Mouse (Mus musculus): ENCODE data around the gene Dqx1.

The Dqx1 gene

GRCm38 (mm10) chr6:83103130-83103650 is 45.5 kb downstream of the Dqx1 start:
- intact Hi-C loops (cut with DNase I) = no loop called here

GRCm38 (mm10) chr6:83104158-83104557 is 46.5 kb downstream of the Dqx1 start:
- intact Hi-C loops (cut with DNase I) = no loop called here

GRCm38 (mm10) chr6:83107566-83108400 is 50.1 kb downstream of the Dqx1 start:
- intact Hi-C loops (cut with DNase I) = no loop called here

- intact Hi-C loops (cut with DNase I) = no loop called here
Observed at GRCm38 (mm10) chr6:83108762-83109668, 51.4 kb downstream of the Dqx1 start, which contains the start of gene Mrpl53. TSS of gene Mrpl53 (plus strand) at chr6:83109040.

GRCm38 (mm10) chr6:83111510-83112136 is 54.0 kb downstream of the Dqx1 start:
- intact Hi-C loops (cut with DNase I) = loop anchor here (5.0 kb wide), 1 partner anchor 34 kb away; the partner anchor contains the start of gene Pcgf1

GRCm38 (mm10) chr6:83115011-83115671 is 57.5 kb downstream of the Dqx1 start, which contains the start of gene Mogs:
TSS of gene Mogs (plus strand) at chr6:83115496.
- intact Hi-C loops (cut with DNase I) = no loop called here

- intact Hi-C loops (cut with DNase I) = no loop called here
Observed at GRCm38 (mm10) chr6:83115682-83116372, 58.2 kb downstream of the Dqx1 start.

GRCm38 (mm10) chr6:83116373-83117164 is 58.9 kb downstream of the Dqx1 start:
- intact Hi-C loops (cut with DNase I) = no loop called here

Small RNA genes within 50 kb of the gene (microRNA-seq; reads per million reads assigned to microRNA genes)
- gene Mir3470a (0 reads per million in 2 experiments), gene Mir7040 (0.37 to 0.46 reads per million in 2 experiments)

Measured in adrenal gland (tissue).